Mouse (Mus musculus): ENCODE measurements around the gene Tcp10a.
"Not testable (repeated sequence)": the region's sequence is repeated elsewhere in the genome, so short reads cannot be mapped to it uniquely, and the experiment has no call there.

Gene Tcp10a

GRCm38 (mm10) chr17:7371879-7372278 is 47.4 kb downstream of the Tcp10a start, which contains the start of gene Gm49630:
Gene Gm49630 (minus strand): TSS chr17:7371979.
- DNase-seq, result not testable (repeated sequence)

- DNase-seq, result not testable (repeated sequence)
Measured at GRCm38 (mm10) chr17:7376951-7377700, 52.7 kb downstream of the Tcp10a start.

- not testable (repeated sequence) for DNase-seq
Measured at GRCm38 (mm10) chr17:7377907-7378306, 53.5 kb downstream of the Tcp10a start.

- DNase-seq, result not testable (repeated sequence)
Measured at GRCm38 (mm10) chr17:7382711-7383110, 58.3 kb downstream of the Tcp10a start.

GRCm38 (mm10) chr17:7383167-7384143 is 59.0 kb downstream of the Tcp10a start:
- DNase-seq, result not testable (repeated sequence)

GRCm38 (mm10) chr17:7385364-7385763 is 60.9 kb downstream of the Tcp10a start, which contains the start of gene Unc93a2:
Gene Unc93a2 (minus strand): TSS chr17:7385464.
- not testable (repeated sequence) for DNase-seq

GRCm38 (mm10) chr17:7386016-7386415 is 61.6 kb downstream of the Tcp10a start:
- peak; percentile 36 to 60 for DNase-seq

GRCm38 (mm10) chr17:7388341-7388957 is 64.0 kb downstream of the Tcp10a start:
- not testable (repeated sequence) for DNase-seq

- DNase-seq, result peak; percentile 41 to 54
Measured at GRCm38 (mm10) chr17:7388958-7389356, 64.5 kb downstream of the Tcp10a start.

GRCm38 (mm10) chr17:7389898-7390297 is 65.5 kb downstream of the Tcp10a start:
- peak; percentile 57 to 63 for DNase-seq

GRCm38 (mm10) chr17:7395116-7395515 is 70.7 kb downstream of the Tcp10a start:
- not testable (repeated sequence) for DNase-seq
